Mouse (Mus musculus) cerebellum, postnatal 36 days (tissue): ENCODE data around the gene Zfp704.

Source experiments
- DNase-seq, 2 experiments: peaks; one replicate each; pipeline ENCODE4 v3.0.0; 2021 to 2022; ENCODE audit warnings: mixed read lengths in 2 of 2

The Zfp704 gene

DNA sequence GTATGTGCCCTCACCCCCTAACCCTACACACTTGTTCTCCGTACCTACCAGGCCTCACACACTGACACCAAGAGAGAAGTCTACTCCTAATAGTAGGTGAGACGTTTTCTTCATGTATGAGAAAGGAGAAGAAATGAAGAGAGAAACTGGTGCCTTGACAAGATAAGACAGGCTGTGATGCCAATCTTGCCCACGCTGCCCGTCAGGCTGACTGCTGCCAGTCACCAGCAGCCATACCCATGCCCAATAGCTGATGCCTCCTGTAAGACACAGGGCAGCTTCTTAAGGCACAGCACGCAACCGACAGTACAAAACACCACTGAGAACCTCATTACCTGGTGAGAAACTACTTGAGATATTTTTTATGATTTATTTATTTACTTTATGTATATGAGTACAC is 55.0 kb downstream of the Zfp704 start:
- no peak for DNase-seq

DNA sequence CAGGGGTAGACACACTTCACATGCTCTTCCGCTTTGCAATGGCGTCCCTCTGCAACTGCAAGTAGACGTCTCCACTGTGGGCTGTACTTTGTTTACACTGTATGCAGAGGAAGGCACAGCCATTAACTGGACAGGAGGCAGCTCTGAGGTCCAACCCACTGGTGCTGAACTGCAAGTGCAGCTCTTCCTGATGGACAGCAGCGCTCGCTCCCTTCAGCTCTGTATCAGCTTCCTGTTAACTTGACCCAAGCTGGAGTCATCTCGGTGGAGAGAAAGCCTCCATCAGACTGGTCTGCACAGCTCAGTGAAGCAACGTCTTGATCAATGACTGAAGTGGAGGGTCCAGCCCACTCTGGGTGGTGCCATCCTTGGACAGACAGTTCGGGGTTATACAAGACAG is 57.6 kb downstream of the Zfp704 start:
- no peak for DNase-seq

DNA sequence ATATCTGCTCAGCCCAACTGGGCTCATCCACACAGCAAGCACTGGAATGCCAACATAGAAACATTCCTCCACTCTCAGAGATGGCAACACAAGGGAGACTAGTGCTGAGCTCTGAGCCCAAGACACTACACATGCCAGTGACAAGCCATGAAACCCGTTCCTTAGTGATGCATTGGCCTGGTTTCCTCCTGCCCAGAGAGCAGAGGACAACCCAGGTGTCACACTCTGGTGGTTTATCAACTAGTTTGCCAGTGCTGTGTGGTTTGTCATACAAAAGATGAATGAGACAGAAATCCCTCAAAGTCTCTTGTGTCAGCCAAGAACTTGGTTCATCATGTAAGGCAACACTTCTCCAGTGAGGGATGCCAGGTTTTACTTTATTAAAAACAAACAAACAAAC is 59.0 kb downstream of the Zfp704 start:
- DNase-seq, result no peak

DNA sequence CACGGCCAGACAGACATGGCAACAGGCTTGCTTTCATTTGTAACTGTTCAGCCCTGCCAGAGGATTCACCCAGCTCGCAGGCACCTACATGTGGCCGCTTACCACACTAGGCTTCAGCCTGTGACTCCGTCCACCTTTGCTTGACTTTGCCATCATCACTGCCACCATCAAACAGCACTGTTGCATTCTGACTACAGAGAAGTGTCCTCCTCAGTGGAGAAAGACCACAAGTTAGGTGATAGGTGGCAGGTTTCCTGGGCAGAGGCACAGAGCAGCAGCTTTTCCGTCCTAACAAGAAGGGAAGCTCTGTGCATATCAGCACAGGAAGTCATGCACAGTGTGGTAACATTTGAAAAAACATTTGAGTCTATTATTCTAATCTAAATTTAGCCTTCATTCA is 60.1 kb downstream of the Zfp704 start:
- DNase-seq, result no peak

DNA sequence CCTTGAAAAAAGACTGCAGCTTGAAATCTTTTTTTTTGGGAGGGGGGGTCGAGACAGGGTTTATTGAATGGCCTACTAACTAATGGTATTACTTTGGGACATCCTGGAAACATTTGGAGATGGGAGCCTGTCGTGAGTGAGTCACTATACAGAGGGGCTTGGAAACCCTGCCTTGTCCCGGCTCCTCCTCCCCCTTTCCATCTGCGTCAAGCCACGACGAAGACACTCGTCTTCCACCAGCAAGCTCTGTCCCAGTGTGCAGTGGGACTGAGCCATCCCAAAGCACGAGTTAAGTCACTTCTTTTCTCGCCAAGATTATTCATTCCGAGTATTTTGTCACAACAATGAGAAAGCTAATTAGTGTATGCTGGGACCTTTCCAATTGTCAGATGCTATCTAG is 61.7 kb downstream of the Zfp704 start:
- DNase-seq, result no peak

DNA sequence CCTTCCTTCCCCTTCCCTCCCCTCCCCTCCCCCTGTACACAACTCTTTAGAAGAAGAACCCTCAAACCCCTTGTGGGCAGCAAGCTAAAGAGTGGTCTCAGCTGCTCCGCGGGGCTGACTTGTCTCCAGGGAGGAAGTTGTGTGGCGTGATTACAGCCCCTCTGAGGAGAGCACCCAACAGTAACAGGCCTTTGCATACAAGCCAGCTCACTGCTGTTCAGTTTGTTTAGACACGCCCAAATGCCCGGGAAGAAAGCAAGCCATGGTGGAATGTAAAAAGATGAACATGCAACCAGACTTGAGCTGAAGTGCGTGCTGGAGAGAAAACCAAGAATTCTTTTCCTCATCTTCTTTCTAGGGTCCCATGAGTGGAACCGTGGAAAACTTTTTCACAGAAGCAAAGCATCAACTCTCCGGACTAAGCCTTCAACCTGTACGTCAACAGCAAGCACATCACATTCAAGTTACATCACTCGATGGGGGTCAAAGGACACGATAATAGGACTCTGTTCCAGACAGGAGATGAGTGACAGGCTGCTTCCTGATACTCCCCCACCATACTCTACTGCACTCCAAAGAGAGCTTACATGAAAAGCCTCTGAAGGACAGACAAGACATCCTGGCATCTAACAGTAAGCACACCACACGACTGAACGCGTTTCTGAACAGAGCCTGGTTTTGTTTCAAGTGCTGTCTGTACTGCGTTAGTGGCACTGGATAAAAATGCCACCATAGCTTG is 62.8 kb downstream of the Zfp704 start:
- DNase-seq, result no peak

DNA sequence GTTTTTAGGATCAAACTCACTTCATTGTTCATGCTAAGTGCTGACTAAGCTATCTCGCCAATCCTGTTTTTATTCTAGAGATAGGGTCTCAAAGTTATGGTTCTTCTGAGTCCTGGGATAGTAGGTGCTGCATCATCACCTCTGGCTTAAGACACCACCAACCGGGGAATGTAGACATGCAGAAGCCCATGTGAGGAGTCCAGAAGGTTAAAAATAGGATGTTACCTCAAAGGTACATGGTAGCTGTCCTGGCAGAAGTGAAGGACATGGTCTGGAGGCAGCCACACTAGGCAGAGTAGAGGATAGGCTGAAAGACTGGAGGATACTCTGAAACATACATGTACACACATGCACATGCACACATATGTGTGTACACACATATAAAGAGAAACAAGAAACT is 65.5 kb downstream of the Zfp704 start:
- DNase-seq, result no peak

- DNase-seq, result no peak
Observed at GRCm38 (mm10) chr3:9543916-9544315, 66.0 kb downstream of the Zfp704 start.

DNA sequence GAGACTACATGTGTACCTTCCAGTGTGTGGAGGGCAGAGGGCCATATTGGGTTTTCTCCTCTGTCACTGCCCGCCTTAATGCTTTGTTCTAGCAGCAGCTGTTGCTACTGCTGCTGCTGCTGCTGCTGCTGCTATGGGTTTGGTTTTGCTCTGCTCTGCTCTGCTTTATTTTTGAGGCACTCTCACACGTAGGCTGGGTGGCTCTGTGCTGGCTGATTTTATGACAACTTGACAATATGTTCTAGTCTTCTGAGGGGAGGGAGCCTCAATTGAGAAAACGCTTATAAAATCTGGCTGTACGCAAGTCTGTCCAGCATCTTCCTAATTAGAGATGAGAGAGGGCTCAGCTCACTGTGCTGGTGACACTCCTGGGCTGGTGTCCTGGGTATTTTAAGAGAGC is 66.4 kb downstream of the Zfp704 start:
- no peak for DNase-seq

GRCm38 (mm10) chr3:9541561-9541960 is 68.3 kb downstream of the Zfp704 start:
- DNase-seq, result no peak

- no peak for DNase-seq
Observed at GRCm38 (mm10) chr3:9538510-9538909, 71.4 kb downstream of the Zfp704 start.

- DNase-seq, result no peak
Observed at GRCm38 (mm10) chr3:9537889-9538288, 72.0 kb downstream of the Zfp704 start.

DNA sequence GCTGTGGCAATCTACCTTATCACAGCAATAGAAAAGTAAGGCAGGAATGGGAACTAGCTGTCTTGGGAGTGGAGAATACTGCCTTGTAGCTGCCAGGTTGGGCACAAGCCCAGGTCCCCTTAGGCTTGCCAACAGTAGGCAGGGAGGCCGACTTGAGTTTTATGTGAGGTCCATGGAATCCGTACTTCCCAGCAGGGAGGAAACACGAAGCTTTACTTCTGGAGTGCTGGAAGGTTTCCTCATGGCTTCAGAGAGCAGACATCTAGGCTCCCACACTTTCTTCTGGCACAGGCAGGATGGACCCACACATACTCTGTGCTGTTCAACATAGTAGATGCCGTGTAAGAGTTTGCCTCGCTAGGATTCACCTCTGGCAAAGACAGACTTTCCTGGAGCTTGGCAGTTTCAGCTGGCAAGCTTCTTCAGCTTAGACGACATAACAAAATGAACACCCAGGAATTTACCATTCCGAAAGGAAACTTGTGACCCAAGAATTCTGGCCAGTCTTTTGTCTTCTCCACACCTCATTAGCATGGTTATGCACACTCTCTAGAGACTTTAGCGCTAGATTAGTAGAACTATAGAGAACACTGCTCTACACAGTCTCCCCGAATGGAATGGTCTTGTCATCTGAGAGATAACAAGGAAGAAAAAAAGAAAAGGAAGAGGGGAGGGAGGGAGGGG is 79.6 kb downstream of the Zfp704 start:
- DNase-seq, result peak; percentile 46 to 52

GRCm38 (mm10) chr3:9524429-9524828 is 85.5 kb downstream of the Zfp704 start:
- no peak for DNase-seq

- DNase-seq, result no peak
Observed at GRCm38 (mm10) chr3:9523081-9523932, 86.6 kb downstream of the Zfp704 start.

- no peak for DNase-seq
Observed at GRCm38 (mm10) chr3:9522009-9522408, 87.9 kb downstream of the Zfp704 start.

- DNase-seq, result no peak
Observed at GRCm38 (mm10) chr3:9520728-9521054, 89.2 kb downstream of the Zfp704 start.

DNA sequence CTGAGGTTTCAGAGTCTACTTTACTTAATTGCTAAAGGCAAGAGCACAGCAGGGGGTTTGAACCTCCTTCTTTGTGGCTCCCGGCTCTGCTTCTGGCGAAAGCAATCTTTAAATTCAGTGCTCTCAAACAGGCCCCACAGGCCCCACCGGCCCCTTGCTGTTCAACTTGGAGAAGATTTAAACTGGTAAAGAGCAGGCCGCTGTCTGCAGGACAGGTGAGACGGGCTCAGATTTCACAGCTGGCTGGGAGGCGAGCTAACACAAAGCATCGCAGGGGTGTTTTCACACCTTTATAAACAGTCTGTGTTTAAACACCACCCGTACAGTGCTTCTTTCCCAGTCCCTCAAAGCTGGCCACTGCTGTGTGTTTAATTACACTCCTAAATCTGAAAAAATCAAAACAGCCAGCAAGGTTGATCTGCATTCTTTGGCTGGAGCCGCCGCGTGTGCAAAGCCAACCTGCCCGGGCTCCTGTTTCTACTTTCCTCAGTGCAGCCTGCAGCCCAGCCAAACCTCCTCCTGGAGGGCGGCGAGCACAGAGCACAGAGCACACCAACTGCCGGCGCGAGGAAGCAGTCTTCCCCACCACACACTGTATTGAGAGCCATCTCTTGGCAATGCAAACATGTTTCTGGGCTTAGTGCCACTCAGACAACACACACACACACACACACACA is 89.7 kb downstream of the Zfp704 start:
- peak; percentile 77 to 79 for DNase-seq

DNA sequence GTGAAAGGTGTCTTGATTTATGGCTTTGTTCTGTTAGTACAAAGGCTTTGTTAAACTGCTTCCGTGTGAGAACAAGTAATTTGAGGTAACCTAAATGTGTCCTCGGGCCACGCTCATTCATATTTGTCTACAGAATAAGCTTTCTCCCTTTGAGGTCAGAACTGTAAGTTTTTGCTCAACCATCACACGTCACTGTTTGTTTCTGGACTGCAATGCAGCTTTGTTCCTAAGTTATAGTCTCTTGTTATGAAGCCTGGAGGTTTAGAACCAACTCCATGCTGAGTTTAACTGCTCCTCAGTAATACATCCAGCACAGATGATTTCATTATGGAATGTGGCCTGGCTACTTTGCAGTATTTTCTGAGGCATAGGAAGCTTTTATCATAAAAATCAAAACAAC is 90.4 kb downstream of the Zfp704 start:
- DNase-seq, result no peak

GRCm38 (mm10) chr3:9518936-9519335 is 90.9 kb downstream of the Zfp704 start:
- DNase-seq, result no peak

- DNase-seq, result no peak
Observed at GRCm38 (mm10) chr3:9516119-9516855, 93.6 kb downstream of the Zfp704 start.

DNA sequence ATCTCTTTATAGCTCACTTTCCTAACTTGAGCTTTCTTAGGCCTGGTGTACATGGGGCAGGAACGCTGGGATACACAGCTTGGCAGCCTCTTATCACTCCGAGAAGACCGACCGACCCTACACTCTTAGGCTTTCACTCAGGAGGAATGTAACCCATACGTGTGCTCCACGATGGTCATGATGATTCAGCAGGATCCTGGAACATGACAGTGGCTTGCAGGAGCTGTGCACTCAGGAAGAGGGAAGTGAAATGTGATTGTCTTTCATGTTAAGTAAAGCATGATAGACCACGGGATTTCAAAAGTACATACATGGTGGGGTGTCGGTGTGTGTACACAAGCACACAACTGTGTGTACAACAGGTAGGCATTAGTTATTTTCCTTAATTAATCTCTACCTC is 94.4 kb downstream of the Zfp704 start:
- no peak for DNase-seq

DNA sequence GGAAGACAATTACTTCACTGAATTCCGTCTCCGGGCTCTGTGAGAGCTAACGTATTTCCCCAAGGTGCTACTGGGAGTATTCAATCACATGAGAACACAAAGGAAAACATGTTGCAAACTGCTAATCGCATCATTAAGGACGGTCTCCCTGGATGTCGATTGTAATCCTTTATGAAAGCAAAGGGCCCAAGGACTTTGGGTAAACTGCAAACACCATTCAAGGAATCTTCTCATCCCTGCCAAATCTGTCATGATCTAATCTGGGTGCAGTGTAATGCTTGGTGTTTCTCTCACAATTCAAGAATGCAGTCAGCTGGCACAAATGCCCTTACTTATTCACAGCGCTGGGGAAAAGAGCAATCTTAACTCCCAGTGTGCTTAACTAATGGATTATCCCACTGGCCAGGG is 96.2 kb downstream of the Zfp704 start:
- DNase-seq, result no peak
